Mouse (Mus musculus): ENCODE results near the gene Adamts4.

- TF ChIP-seq MYOD1 (IDR thresholded peaks at IDR 0.05; ENCODE audit: control insufficient read depth, insufficient read length, low read depth) (no peak), USF1 (IDR thresholded peaks at IDR 0.05; ENCODE audit: low read depth) (no peak), CTCF (IDR thresholded peaks at IDR 0.05; ENCODE audit: control insufficient read depth, insufficient read depth, insufficient read length) (no peak), FOSL1 (IDR thresholded peaks at IDR 0.05; ENCODE audit: insufficient read depth, low read length, poor library complexity, severe bottlenecking) (no peak), MYOG (IDR thresholded peaks at IDR 0.05; ENCODE audit: control insufficient read depth, extremely low read depth, insufficient read length) (no peak)
Observed at GRCm38 (mm10) chr1:171230215-171230614, 20.0 kb upstream of the Adamts4 start.

Data from C2C12 (cell line).